Mouse (Mus musculus) forebrain, embryonic 12.5 days (tissue): Measurements from ENCODE around the gene Elf5. TPM values are rescaled to one million over a fixed set of nuclear protein-coding genes. Genes with fewer than 3 reads are reported as not detected.

Experiments
- ATAC-seq: fragments of 200-750 bp; cut with Nextera tagmentation; 2 replicates; pipeline ENCODE4 v1.8.0; 2017; ENCODE audit warnings: moderate TSS enrichment; ENCODE audit not compliant: low FRiP score
- H3K27ac ChIP-seq: fragments of 300-500 bp; sonication (generic); 2 replicates; pipeline ENCODE4 v1.5.1; 2016; ENCODE audit warnings: mild to moderate bottlenecking
- H3K27me3 ChIP-seq: fragments of 300-500 bp; sonication (generic); 2 replicates; pipeline ENCODE4 v1.6.1; 2016; ENCODE audit warnings: mild to moderate bottlenecking
- H3K36me3 ChIP-seq: fragments of 300-500 bp; sonication (generic); replicated peaks from 2 replicates; pipeline ENCODE4 v1.6.1; 2016; ENCODE audit warnings: mild to moderate bottlenecking
- H3K4me1 ChIP-seq: fragments of 300-500 bp; sonication (generic); 2 replicates; pipeline ENCODE4 v1.6.1; 2016
- H3K4me2 ChIP-seq: fragments of 300-500 bp; sonication (generic); 2 replicates; pipeline ENCODE4 v1.6.1; 2016; ENCODE audit warnings: mild to moderate bottlenecking, moderate library complexity
- H3K4me3 ChIP-seq: fragments of 300-500 bp; sonication (generic); replicated peaks from 2 replicates; pipeline ENCODE4 v1.5.1; 2016; ENCODE audit warnings: mild to moderate bottlenecking
- H3K9ac ChIP-seq: fragments of 300-500 bp; sonication (generic); 2 replicates; pipeline ENCODE4 v1.6.1; 2016; ENCODE audit warnings: mild to moderate bottlenecking
- H3K9me3 ChIP-seq: fragments of 300-500 bp; sonication (generic); 2 replicates; pipeline ENCODE4 v1.6.1; 2016
- WGBS: fragments of 180-500 bp; shearing (Covaris S2); methylation state at CpG from one replicate; pipeline ENCODE4 v1.1.7; 2016; 5-methylcytosine and 5-hydroxymethylcytosine counted together
- polyA plus RNA-seq: library from polyadenylated mRNA; unstranded; fragments of >200 nt; fragmentation: Nextera tagmentation; extraction: Ambion mirVana; gene quantifications from 2 replicates; pipeline ENCODE4 v1.2.1, GENCODE M21; 2016

The Elf5 gene
- polyA plus RNA-seq, 1 experiment from 2014 or later = 0.60 TPM

GRCm38 (mm10) chr2:103413381-103413780 lies 1.9 kb downstream of the Elf5 start:
- ATAC-seq = no peak
- no peaks in the 10 kb centered on the region for H3K36me3 ChIP-seq
- H3K4me1 ChIP-seq = no peaks in the 10 kb centered on the region
- no peaks in the 10 kb centered on the region for H3K9me3 ChIP-seq
- 87% methylated on average over 5 of the region's 5 CpGs for WGBS
- H3K27ac ChIP-seq = no peak overlapping the region
- no peak overlapping the region for H3K4me2 ChIP-seq
- H3K9ac ChIP-seq = no peak overlapping the region
- H3K27me3 ChIP-seq = no peaks in the 10 kb centered on the region
- no peak overlapping the region for H3K4me3 ChIP-seq

GRCm38 (mm10) chr2:103415774-103416173 lies 4.3 kb downstream of the Elf5 start:
- H3K4me2 ChIP-seq = no peak overlapping the region
- no peaks in the 10 kb centered on the region; the same call in 1 of the 2 replicates for H3K4me1 ChIP-seq
- H3K27ac ChIP-seq = no peak overlapping the region
- no peak for ATAC-seq
- no peaks in the 10 kb centered on the region for H3K27me3 ChIP-seq
- 90% methylated on average over 3 of the region's 3 CpGs for WGBS
- H3K4me3 ChIP-seq = no peak overlapping the region
- H3K9me3 ChIP-seq = no peaks in the 10 kb centered on the region
- no peak overlapping the region for H3K9ac ChIP-seq
- H3K36me3 ChIP-seq = no peaks in the 10 kb centered on the region

- no peak for ATAC-seq
- no peak overlapping the region for H3K4me3 ChIP-seq
- no peak overlapping the region for H3K9ac ChIP-seq
- no peak overlapping the region for H3K4me2 ChIP-seq
- no peaks in the 10 kb centered on the region for H3K9me3 ChIP-seq
- peaks cover 11% of the 10 kb centered on the region for H3K4me1 ChIP-seq
- H3K27me3 ChIP-seq = peaks cover 3% of the 10 kb centered on the region; the same call in 1 of the 2 replicates
- WGBS = 74% methylated on average over 15 of the region's 15 CpGs
- no peak overlapping the region for H3K27ac ChIP-seq
- no peaks in the 10 kb centered on the region for H3K36me3 ChIP-seq
Observed at GRCm38 (mm10) chr2:103420650-103421507, 9.4 kb downstream of the Elf5 start.

- no peak for ATAC-seq
- Histone ChIP-seq H3K27ac (no peak overlapping the region), H3K9me3 (no peaks in the 10 kb centered on the region), H3K36me3 (no peaks in the 10 kb centered on the region), H3K27me3 (peaks cover 3% of the 10 kb centered on the region; the same call in 1 of the 2 replicates), H3K4me3 (no peak overlapping the region), H3K4me1 (peaks cover 11% of the 10 kb centered on the region), H3K9ac (no peak overlapping the region), H3K4me2 (peak overlapping the region; percentile 32)
- 32% methylated on average over 12 of the region's 12 CpGs for WGBS
Observed at GRCm38 (mm10) chr2:103423884-103424283, 12.4 kb downstream of the Elf5 start.

GRCm38 (mm10) chr2:103424349-103425026 lies 13.0 kb downstream of the Elf5 start:
- H3K36me3 ChIP-seq = no peaks in the 10 kb centered on the region
- peak overlapping the region; percentile 32 for H3K4me2 ChIP-seq
- H3K4me3 ChIP-seq = no peak overlapping the region
- peaks cover 3% of the 10 kb centered on the region; the same call in 1 of the 2 replicates for H3K27me3 ChIP-seq
- H3K9me3 ChIP-seq = no peaks in the 10 kb centered on the region
- H3K4me1 ChIP-seq = peaks cover 11% of the 10 kb centered on the region
- ATAC-seq = peak; percentile 74; the same call in 1 of the 2 replicates
- no peak overlapping the region for H3K9ac ChIP-seq
- H3K27ac ChIP-seq = no peak overlapping the region
- WGBS = 16% methylated on average over 12 of the region's 12 CpGs

- no peak for ATAC-seq
- WGBS = 88% methylated on average over 11 of the region's 11 CpGs
- peaks cover 11% of the 10 kb centered on the region for H3K4me1 ChIP-seq
- H3K4me3 ChIP-seq = no peak overlapping the region
- no peaks in the 10 kb centered on the region for H3K9me3 ChIP-seq
- H3K4me2 ChIP-seq = no peak overlapping the region
- no peak overlapping the region for H3K9ac ChIP-seq
- peaks cover 3% of the 10 kb centered on the region; the same call in 1 of the 2 replicates for H3K27me3 ChIP-seq
- no peaks in the 10 kb centered on the region for H3K36me3 ChIP-seq
- no peak overlapping the region for H3K27ac ChIP-seq
Observed at GRCm38 (mm10) chr2:103425456-103426063, 14.1 kb downstream of the Elf5 start.

- Histone ChIP-seq H3K27ac (no peak overlapping the region), H3K36me3 (no peaks in the 10 kb centered on the region), H3K4me3 (no peak overlapping the region), H3K4me2 (no peak overlapping the region), H3K4me1 (peaks cover 11% of the 10 kb centered on the region), H3K27me3 (no peaks in the 10 kb centered on the region; the same call in 1 of the 2 replicates), H3K9ac (no peak overlapping the region), H3K9me3 (no peaks in the 10 kb centered on the region)
- WGBS = 88% methylated on average over 3 of the region's 3 CpGs
- no peak for ATAC-seq
Observed at GRCm38 (mm10) chr2:103428356-103428755, 16.9 kb downstream of the Elf5 start.

- Histone ChIP-seq H3K27me3 (no peaks in the 10 kb centered on the region), H3K27ac (no peak overlapping the region), H3K4me3 (no peak overlapping the region), H3K9me3 (no peaks in the 10 kb centered on the region), H3K4me1 (no peaks in the 10 kb centered on the region), H3K9ac (no peak overlapping the region), H3K36me3 (no peaks in the 10 kb centered on the region), H3K4me2 (no peak overlapping the region)
- no peak for ATAC-seq
- 60% methylated on average over 1 of the region's 1 CpGs for WGBS
Observed at GRCm38 (mm10) chr2:103430712-103431111, 19.2 kb downstream of the Elf5 start.

- 89% methylated on average over 8 of the region's 8 CpGs for WGBS
- H3K27ac ChIP-seq = no peak overlapping the region
- no peak overlapping the region for H3K4me2 ChIP-seq
- H3K27me3 ChIP-seq = no peaks in the 10 kb centered on the region
- no peaks in the 10 kb centered on the region for H3K36me3 ChIP-seq
- H3K9ac ChIP-seq = no peak overlapping the region
- H3K4me1 ChIP-seq = no peaks in the 10 kb centered on the region
- ATAC-seq = no peak
- H3K9me3 ChIP-seq = no peaks in the 10 kb centered on the region
- no peak overlapping the region for H3K4me3 ChIP-seq
Observed at GRCm38 (mm10) chr2:103432695-103433275, 21.3 kb downstream of the Elf5 start.

GRCm38 (mm10) chr2:103435110-103435509 lies 23.6 kb downstream of the Elf5 start:
- Histone ChIP-seq H3K4me1 (no peaks in the 10 kb centered on the region), H3K27me3 (no peaks in the 10 kb centered on the region), H3K9ac (no peak overlapping the region), H3K27ac (no peak overlapping the region), H3K36me3 (no peaks in the 10 kb centered on the region), H3K9me3 (no peaks in the 10 kb centered on the region), H3K4me2 (no peak overlapping the region), H3K4me3 (no peak overlapping the region)
- no peak for ATAC-seq
- WGBS = 76% methylated on average over 2 of the region's 2 CpGs

- Histone ChIP-seq H3K36me3 (no peaks in the 10 kb centered on the region), H3K9ac (no peak overlapping the region), H3K27ac (no peak overlapping the region), H3K4me3 (no peak overlapping the region), H3K9me3 (no peaks in the 10 kb centered on the region), H3K27me3 (no peaks in the 10 kb centered on the region), H3K4me2 (no peak overlapping the region), H3K4me1 (no peaks in the 10 kb centered on the region)
- ATAC-seq = no peak
- WGBS = 85% methylated on average over 5 of the region's 5 CpGs
Observed at GRCm38 (mm10) chr2:103436534-103436933, 25.0 kb downstream of the Elf5 start.

- Histone ChIP-seq H3K36me3 (no peaks in the 10 kb centered on the region), H3K4me3 (no peak overlapping the region), H3K27ac (no peak overlapping the region), H3K4me1 (no peaks in the 10 kb centered on the region), H3K9ac (no peak overlapping the region), H3K4me2 (no peak overlapping the region), H3K27me3 (no peaks in the 10 kb centered on the region), H3K9me3 (no peaks in the 10 kb centered on the region)
- whole genome bisulfite sequencing = 92% methylated on average over 11 of the region's 11 CpGs
- peak; percentile 58; the same call in 1 of the 2 replicates for ATAC-seq
Observed at GRCm38 (mm10) chr2:103439071-103439622, 27.7 kb downstream of the Elf5 start.
